ENCODE assay signal across 11 mouse cellular contexts in the genomic region with DNA sequence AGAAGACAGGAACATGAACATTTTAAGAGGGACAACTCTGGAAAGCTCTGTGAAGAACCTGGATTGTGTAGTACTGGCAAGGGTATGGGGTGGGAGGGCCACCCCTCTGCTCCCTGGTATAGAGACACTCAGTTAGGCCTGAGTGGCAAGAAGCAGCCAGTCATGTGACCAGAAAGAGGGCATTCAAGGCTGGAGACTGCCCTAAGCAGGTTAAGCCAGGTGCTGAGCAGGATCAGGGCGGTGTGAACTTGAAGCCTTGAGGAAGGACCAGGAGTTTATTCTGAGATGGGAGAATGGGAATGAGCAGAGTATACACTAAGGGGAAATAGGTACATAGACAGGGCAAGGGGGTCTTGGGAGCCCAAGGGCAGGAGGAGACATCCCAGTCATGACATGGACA. TPM values are rescaled to one million over a fixed set of nuclear protein-coding genes. Genes with fewer than 3 reads are reported as not detected.
DNase-seq lines count a peak whose midpoint lies in the region; ATAC-seq lines count a peak whose summit lies in the region.
"Had no signal": no experiment of that assay in that cellular context is flagged by ENCODE, and none has a peak within 500 bp of the region (broad histone marks: within the 10 kb centered on the region; RNA-seq: fewer than 3 reads in every experiment).

No protein-coding gene starts in this region.

- DNase-seq in heart, postnatal 14 days, result no peak
- DNase-seq in kidney, adult 9 months, result peak; percentile 60
- no peak for DNase-seq in cerebellum, postnatal 4 days (ENCODE audit: low spot score in 2 of 2)
- no peak for DNase-seq in adrenal gland, postnatal 36 days
- DNase-seq: cerebellum, adult 9-10 months; heart, postnatal 36 days; left cerebral cortex, postnatal 4 days had no signal

- no peaks in the 10 kb centered on the region for H3K27me3 ChIP-seq in heart, embryonic 12.5 days (replicated peaks)
- no peaks in the 10 kb centered on the region for H3K27me3 ChIP-seq in megakaryocyte, embryonic 14.5 days (replicated peaks)
- no peaks in the 10 kb centered on the region for H3K27me3 ChIP-seq in neural tube, embryonic 15.5 days (replicated peaks)

- 97% methylated on average over 1 of the region's 1 CpGs for WGBS in heart, embryonic 12.5 days
- WGBS in neural tube, embryonic 15.5 days, result 96% methylated on average over 1 of the region's 1 CpGs

- peaks cover 37% of the 10 kb centered on the region for H3K4me1 ChIP-seq in heart, embryonic 12.5 days (replicated peaks)
- H3K4me1 ChIP-seq in megakaryocyte, embryonic 14.5 days, result peaks cover 75% of the 10 kb centered on the region
- peaks cover 43% of the 10 kb centered on the region for H3K4me1 ChIP-seq in neural tube, embryonic 15.5 days

- H3K9me3 ChIP-seq in heart, embryonic 12.5 days (replicated peaks), result no peaks in the 10 kb centered on the region
- H3K9me3 ChIP-seq in megakaryocyte, embryonic 14.5 days, result no peaks in the 10 kb centered on the region
- no peaks in the 10 kb centered on the region for H3K9me3 ChIP-seq in neural tube, embryonic 15.5 days (replicated peaks)

- H3K4me3 ChIP-seq in heart, embryonic 12.5 days, result no peak overlapping the region
- H3K4me3 ChIP-seq in megakaryocyte, embryonic 14.5 days (replicated peaks), result peak overlapping the region; percentile 88
- H3K4me3 ChIP-seq in neural tube, embryonic 15.5 days (replicated peaks), result 0 out of 2 replicates have a peak overlapping the region, but pooled peaks have one; percentile 88

- H3K9ac ChIP-seq in heart, embryonic 12.5 days, result no peak overlapping the region
- no peak overlapping the region for H3K9ac ChIP-seq in neural tube, embryonic 15.5 days (replicated peaks)

- peaks cover 50% of the 10 kb centered on the region for H3K36me3 ChIP-seq in heart, embryonic 12.5 days
- peaks cover 57% of the 10 kb centered on the region for H3K36me3 ChIP-seq in megakaryocyte, embryonic 14.5 days (replicated peaks; ENCODE audit: low read length)
- peaks cover 43% of the 10 kb centered on the region for H3K36me3 ChIP-seq in neural tube, embryonic 15.5 days

- ATAC-seq in heart, embryonic 12.5 days (ENCODE audit: insufficient number of reproducible peaks, low FRiP score), result no peak
- ATAC-seq in megakaryocyte, adult 5-6 weeks (ENCODE audit: poor library complexity, severe bottlenecking), result no peak
- no peak for ATAC-seq in neural tube, embryonic 15.5 days (ENCODE audit: low FRiP score)

- H3K4me2 ChIP-seq in heart, embryonic 12.5 days, result peak overlapping the region; percentile 97
- peak overlapping the region; percentile 99 for H3K4me2 ChIP-seq in neural tube, embryonic 15.5 days

- intact Hi-C loops in heart, postnatal 14 days (cut with DNase I), result no loop called here

- H3K27ac ChIP-seq in heart, embryonic 12.5 days (ENCODE audit: poor library complexity, severe bottlenecking), result no peak overlapping the region
- no peak overlapping the region for H3K27ac ChIP-seq in neural tube, embryonic 15.5 days (replicated peaks)

RNA-seq across cellular contexts. Expression of a gene that starts 2.3 kb away (rescaled TPM):
- polyA plus RNA-seq in heart, embryonic 12.5 days (2016; fragmentation: Nextera tagmentation; extraction: Ambion mirVana), result 24.6 and 24.9 TPM in 2 replicates
- total RNA-seq in heart, postnatal 14 days (2021), result 10 to 100 TPM; 39.6 to 43.9 TPM
- 87.3 and 131 TPM in 2 replicates for polyA plus RNA-seq in megakaryocyte, embryonic 14.5 days (2012; ENCODE audit: insufficient read depth, low replicate concordance)
- 39.4 and 41.4 TPM in 2 replicates for total RNA-seq in megakaryocyte, adult 5-6 weeks (2015)
- 42.1 and 45.5 TPM in 2 replicates for total RNA-seq in megakaryocyte, adult 5-6 weeks (2017)
- polyA plus RNA-seq in neural tube, embryonic 15.5 days (2015; fragmentation: Nextera tagmentation; extraction: Ambion mirVana), result 11.5 and 13.5 TPM in 2 replicates
- total RNA-seq in adrenal gland, postnatal 36 days (2021), result 10 to 100 TPM; 48.1 to 51.0 TPM

RNA-seq across cellular contexts. Expression of a gene that starts 6.4 kb away (rescaled TPM):
- 46.9 and 49.6 TPM in 2 replicates for polyA plus RNA-seq in heart, embryonic 12.5 days (2016; fragmentation: Nextera tagmentation; extraction: Ambion mirVana)
- total RNA-seq in heart, postnatal 14 days (2021), result 10 to 100 TPM; 90.1 to 95.0 TPM
- polyA plus RNA-seq in megakaryocyte, embryonic 14.5 days (2012; ENCODE audit: insufficient read depth, low replicate concordance), result 11.8 and 14.9 TPM in 2 replicates
- total RNA-seq in megakaryocyte, adult 5-6 weeks (2015), result 10.5 TPM in 2 replicates
- total RNA-seq in megakaryocyte, adult 5-6 weeks (2017), result 22.9 and 25.7 TPM in 2 replicates
- 29.2 and 31.8 TPM in 2 replicates for polyA plus RNA-seq in neural tube, embryonic 15.5 days (2015; fragmentation: Nextera tagmentation; extraction: Ambion mirVana)
- total RNA-seq in adrenal gland, postnatal 36 days (2021), result 10 to 100 TPM; 35.1 to 47.1 TPM

RNA-seq across cellular contexts. Expression of a gene that starts 38.5 kb away (rescaled TPM):
- 121 and 123 TPM in 2 replicates for polyA plus RNA-seq in heart, embryonic 12.5 days (2016; fragmentation: Nextera tagmentation; extraction: Ambion mirVana)
- 100 to 1,000 TPM; 621 to 624 TPM for total RNA-seq in heart, postnatal 14 days (2021)
- 19.0 and 25.4 TPM in 2 replicates for polyA plus RNA-seq in megakaryocyte, embryonic 14.5 days (2012; ENCODE audit: insufficient read depth, low replicate concordance)
- total RNA-seq in megakaryocyte, adult 5-6 weeks (2015), result 12.5 and 12.7 TPM in 2 replicates
- total RNA-seq in megakaryocyte, adult 5-6 weeks (2017), result 15.7 and 17.4 TPM in 2 replicates
- 89.9 and 100 TPM in 2 replicates for polyA plus RNA-seq in neural tube, embryonic 15.5 days (2015; fragmentation: Nextera tagmentation; extraction: Ambion mirVana)
- total RNA-seq in adrenal gland, postnatal 36 days (2021), result 100 to 1,000 TPM; 150 to 219 TPM

RNA-seq across cellular contexts. Expression of a gene that starts 42.6 kb away (rescaled TPM):
- 276 and 282 TPM in 2 replicates for polyA plus RNA-seq in heart, embryonic 12.5 days (2016; fragmentation: Nextera tagmentation; extraction: Ambion mirVana)
- total RNA-seq in heart, postnatal 14 days (2021), result 100 to 1,000 TPM in 1 of 2 experiments, 10 to 100 TPM in 1; 74.4 to 148 TPM
- polyA plus RNA-seq in megakaryocyte, embryonic 14.5 days (2012; ENCODE audit: insufficient read depth, low replicate concordance), result not detected in 2 replicates
- not detected in 2 replicates for total RNA-seq in megakaryocyte, adult 5-6 weeks (2015)
- total RNA-seq in megakaryocyte, adult 5-6 weeks (2017), result not detected in 2 replicates
- polyA plus RNA-seq in neural tube, embryonic 15.5 days (2015; fragmentation: Nextera tagmentation; extraction: Ambion mirVana), result 0.33 TPM in 1 of 2 replicates, not detected in the other
- total RNA-seq in adrenal gland, postnatal 36 days (2021), result 1 to 10 TPM in 1 of 2 experiments, not detected in 1; 2.9 TPM
- total RNA-seq: left cerebral cortex, postnatal 4 days had no signal

RNA-seq across cellular contexts. Expression of a gene that starts 57.5 kb away (rescaled TPM):
- polyA plus RNA-seq in heart, embryonic 12.5 days (2016; fragmentation: Nextera tagmentation; extraction: Ambion mirVana), result 5,688 and 5,948 TPM in 2 replicates
- total RNA-seq in heart, postnatal 14 days (2021), result 1,000 to 10,000 TPM in 1 of 2 experiments, 100 to 1,000 TPM in 1; 590 to 1,636 TPM
- polyA plus RNA-seq in megakaryocyte, embryonic 14.5 days (2012; ENCODE audit: insufficient read depth, low replicate concordance), result not detected in 2 replicates
- not detected in 2 replicates for total RNA-seq in megakaryocyte, adult 5-6 weeks (2015)
- total RNA-seq in megakaryocyte, adult 5-6 weeks (2017), result not detected in 2 replicates
- 1.6 and 1.7 TPM in 2 replicates for polyA plus RNA-seq in neural tube, embryonic 15.5 days (2015; fragmentation: Nextera tagmentation; extraction: Ambion mirVana)
- total RNA-seq in adrenal gland, postnatal 36 days (2021), result not detected

Comparison
In these comparisons a context has a peak if more than half of its experiments do, and no peak if none do; other contexts are left out.
1. RNA of a gene that starts 38.5 kb away (total RNA-seq): 621 to 624 TPM in heart, postnatal 14 days and 150 to 219 TPM in adrenal gland, postnatal 36 days; 12.5 to 17.4 TPM in megakaryocyte, adult 5-6 weeks; every median in the first group is over 4 times any median in the second.